Mouse (Mus musculus) embryonic facial prominence, embryonic 11.5 days (tissue): ENCODE measurements around the gene Tstd2. TPM values are rescaled to one million over a fixed set of nuclear protein-coding genes. Genes with fewer than 3 reads are reported as not detected.

Experiments used
- ATAC-seq: fragments of 200-750 bp; cut with Nextera tagmentation; replicated peaks from 2 replicates; pipeline ENCODE4 v1.8.0; 2017; ENCODE audit warnings: low read depth; ENCODE audit not compliant: insufficient number of reproducible peaks, low FRiP score, low TSS enrichment
- DNase-seq: peaks from one replicate; pipeline ENCODE4 v3.0.0-alpha.2; 2015; ENCODE audit warnings: low spot score
- H3K27ac ChIP-seq: fragments of 300-500 bp; sonication (generic); replicated peaks from 2 replicates; pipeline ENCODE4 v1.5.1; 2014; ENCODE audit warnings: mild to moderate bottlenecking, low read depth, low read length, control low read depth
- H3K27me3 ChIP-seq: fragments of 300-500 bp; sonication (generic); 2 replicates; pipeline ENCODE4 v1.6.1; 2014; ENCODE audit warnings: mild to moderate bottlenecking, low read length, moderate library complexity, mixed read lengths; ENCODE audit not compliant: control insufficient read depth, insufficient read depth
- H3K36me3 ChIP-seq: fragments of 300-500 bp; sonication (generic); replicated peaks from 2 replicates; pipeline ENCODE4 v1.6.1; 2014; ENCODE audit warnings: low read depth, mild to moderate bottlenecking, low read length, moderate library complexity, mixed read lengths; ENCODE audit not compliant: control insufficient read depth, insufficient read depth
- H3K4me1 ChIP-seq: fragments of 300-500 bp; sonication (generic); 2 replicates; pipeline ENCODE4 v1.6.1; 2014; ENCODE audit warnings: low read length, mixed read lengths; ENCODE audit not compliant: control insufficient read depth, insufficient read depth
- H3K4me2 ChIP-seq: fragments of 300-500 bp; sonication (generic); 2 replicates; pipeline ENCODE4 v1.6.1; 2014; ENCODE audit warnings: low read depth, mild to moderate bottlenecking, control low read depth, low read length, moderate library complexity
- H3K4me3 ChIP-seq: fragments of 300-500 bp; sonication (generic); 2 replicates; pipeline ENCODE4 v1.5.1; 2014; ENCODE audit warnings: low read depth, low read length, control low read depth
- H3K9ac ChIP-seq: fragments of 300-500 bp; sonication (generic); replicated peaks from 2 replicates; pipeline ENCODE4 v1.6.1; 2014; ENCODE audit warnings: mild to moderate bottlenecking, control low read depth, low read length
- H3K9me3 ChIP-seq: fragments of 300-500 bp; sonication (generic); replicated peaks from 2 replicates; pipeline ENCODE4 v1.6.1; 2016; ENCODE audit warnings: mild to moderate bottlenecking, low read length, inconsistent platforms, mixed read lengths; ENCODE audit not compliant: control insufficient read depth
- WGBS: fragments of 180-500 bp; shearing (Covaris S2); extraction: QIAGEN DNeasy Blood & Tissue Kit; methylation state at CpG from one replicate; pipeline ENCODE4 v1.1.7; 2014; 5-methylcytosine and 5-hydroxymethylcytosine counted together
- polyA plus RNA-seq: library from polyadenylated mRNA; unstranded; fragments of >200 nt; fragmentation: Nextera tagmentation; extraction: Ambion mirVana; gene quantifications from 2 replicates; pipeline ENCODE4 v1.2.1, GENCODE M21; 2014

Gene Tstd2
- polyA plus RNA-seq, 1 experiment from 2014 or later, result 36.6 TPM

- 83% methylated on average over 2 of the region's 2 CpGs for WGBS
- ATAC-seq, result no peak
- no peak overlapping the region for H3K4me2 ChIP-seq
- H3K4me1 ChIP-seq, result no peaks in the 10 kb centered on the region; the same call in 1 of the 2 replicates
- DNase-seq, result no peak
- H3K27me3 ChIP-seq, result no peaks in the 10 kb centered on the region; the same call in 1 of the 2 replicates
- no peak overlapping the region for H3K9ac ChIP-seq
- no peak overlapping the region for H3K27ac ChIP-seq
- no peaks in the 10 kb centered on the region for H3K36me3 ChIP-seq
- no peak overlapping the region for H3K4me3 ChIP-seq
- H3K9me3 ChIP-seq, result no peaks in the 10 kb centered on the region
Measured at GRCm38 (mm10) chr4:46097591-46097990, 40.9 kb downstream of the Tstd2 start.

- DNase-seq (no peak), ATAC-seq (no peak)
- WGBS, result 87% methylated on average over 7 of the region's 7 CpGs
- Histone ChIP-seq H3K9ac (no peak overlapping the region), H3K4me3 (no peak overlapping the region), H3K27ac (no peak overlapping the region), H3K4me1 (no peaks in the 10 kb centered on the region; the same call in 1 of the 2 replicates), H3K9me3 (no peaks in the 10 kb centered on the region), H3K27me3 (no peaks in the 10 kb centered on the region; the same call in 1 of the 2 replicates), H3K4me2 (no peak overlapping the region), H3K36me3 (no peaks in the 10 kb centered on the region)
Measured at GRCm38 (mm10) chr4:46096546-46096945, 41.9 kb downstream of the Tstd2 start.

GRCm38 (mm10) chr4:46095826-46096159 lies 42.7 kb downstream of the Tstd2 start:
- ATAC-seq (no peak), DNase-seq (no peak)
- no peaks in the 10 kb centered on the region for H3K9me3 ChIP-seq
- WGBS, result 98% methylated on average over 3 of the region's 3 CpGs
- H3K4me2 ChIP-seq, result no peak overlapping the region
- H3K36me3 ChIP-seq, result no peaks in the 10 kb centered on the region
- H3K4me1 ChIP-seq, result no peaks in the 10 kb centered on the region
- no peaks in the 10 kb centered on the region; the same call in 1 of the 2 replicates for H3K27me3 ChIP-seq
- no peak overlapping the region for H3K9ac ChIP-seq
- no peak overlapping the region for H3K27ac ChIP-seq
- H3K4me3 ChIP-seq, result no peak overlapping the region

- H3K36me3 ChIP-seq, result no peaks in the 10 kb centered on the region
- no peak overlapping the region for H3K4me2 ChIP-seq
- no peak overlapping the region for H3K27ac ChIP-seq
- H3K4me1 ChIP-seq, result no peaks in the 10 kb centered on the region
- no peak for DNase-seq
- H3K9me3 ChIP-seq, result no peaks in the 10 kb centered on the region
- no peak for ATAC-seq
- no peak overlapping the region for H3K9ac ChIP-seq
- no peak overlapping the region for H3K4me3 ChIP-seq
- H3K27me3 ChIP-seq, result no peaks in the 10 kb centered on the region; the same call in 1 of the 2 replicates
- WGBS, result 60% methylated on average over 15 of the region's 15 CpGs
Measured at GRCm38 (mm10) chr4:46094916-46095825, 43.3 kb downstream of the Tstd2 start.

- Histone ChIP-seq H3K4me2 (no peak overlapping the region), H3K4me1 (no peaks in the 10 kb centered on the region), H3K4me3 (no peak overlapping the region), H3K27ac (no peak overlapping the region), H3K9ac (no peak overlapping the region), H3K27me3 (no peaks in the 10 kb centered on the region; the same call in 1 of the 2 replicates), H3K9me3 (no peaks in the 10 kb centered on the region), H3K36me3 (no peaks in the 10 kb centered on the region)
- DNase-seq (no peak), ATAC-seq (no peak)
- WGBS, result 84% methylated on average over 5 of the region's 5 CpGs
Measured at GRCm38 (mm10) chr4:46092429-46093076, 45.9 kb downstream of the Tstd2 start.

GRCm38 (mm10) chr4:46089524-46090125 lies 48.9 kb downstream of the Tstd2 start:
- WGBS, result 83% methylated on average over 14 of the region's 14 CpGs
- H3K4me2 ChIP-seq, result no peak overlapping the region
- no peaks in the 10 kb centered on the region for H3K27me3 ChIP-seq
- no peaks in the 10 kb centered on the region for H3K9me3 ChIP-seq
- DNase-seq (no peak), ATAC-seq (no peak)
- H3K27ac ChIP-seq, result no peak overlapping the region
- H3K4me1 ChIP-seq, result no peaks in the 10 kb centered on the region
- H3K36me3 ChIP-seq, result no peaks in the 10 kb centered on the region
- H3K4me3 ChIP-seq, result no peak overlapping the region
- no peak overlapping the region for H3K9ac ChIP-seq

- H3K4me2 ChIP-seq, result no peak overlapping the region
- no peak for ATAC-seq
- 56% methylated on average over 5 of the region's 5 CpGs for WGBS
Measured at GRCm38 (mm10) chr4:46087852-46088251, 50.6 kb downstream of the Tstd2 start.

GRCm38 (mm10) chr4:46087427-46087771 lies 51.1 kb downstream of the Tstd2 start:
- no peak for DNase-seq
- Histone ChIP-seq H3K9ac (no peak overlapping the region), H3K4me3 (no peak overlapping the region), H3K27ac (no peak overlapping the region), H3K9me3 (no peaks in the 10 kb centered on the region), H3K4me2 (no peak overlapping the region), H3K27me3 (no peaks in the 10 kb centered on the region), H3K36me3 (no peaks in the 10 kb centered on the region), H3K4me1 (no peaks in the 10 kb centered on the region)
- ATAC-seq, result no peak
- 71% methylated on average over 7 of the region's 7 CpGs for WGBS

More at GRCm38 (mm10) chr4:46087852-46088251, 50.6 kb downstream of the Tstd2 start:
- Histone ChIP-seq H3K4me1 (no peaks in the 10 kb centered on the region), H3K27me3 (no peaks in the 10 kb centered on the region), H3K36me3 (no peaks in the 10 kb centered on the region), H3K4me3 (no peak overlapping the region), H3K9ac (no peak overlapping the region), H3K27ac (no peak overlapping the region), H3K9me3 (no peaks in the 10 kb centered on the region)
- no peak for DNase-seq
